Mouse (Mus musculus) liver, postnatal 0 days (tissue): ENCODE data around the gene Fkbp15. TPM values are rescaled to one million over a fixed set of nuclear protein-coding genes. Genes with fewer than 3 reads are reported as not detected.
A peak's percentile ranks its signal among the peaks of the same experiment; 100 is the strongest.

Experiments used
- ATAC-seq: fragments of 200-750 bp; cut with Nextera tagmentation; 2 replicates; pipeline ENCODE4 v1.8.0; 2017; ENCODE audit warnings: mild to moderate bottlenecking, moderate library complexity
- DNase-seq: peaks from one replicate; pipeline ENCODE4 v3.0.0-alpha.2; 2016
- H3K27ac ChIP-seq: fragments of 300-500 bp; sonication (generic); 2 replicates; pipeline ENCODE4 v1.5.1; 2014; ENCODE audit warnings: antibody characterized with exemption, moderate library complexity, mild to moderate bottlenecking, low read depth
- H3K27me3 ChIP-seq: fragments of 300-500 bp; sonication (generic); 2 replicates; pipeline ENCODE4 v1.6.1; 2014; ENCODE audit warnings: low read length, control low read depth, mixed read lengths; ENCODE audit not compliant: insufficient read depth
- H3K36me3 ChIP-seq: fragments of 300-500 bp; sonication (generic); replicated peaks from 2 replicates; pipeline ENCODE4 v1.6.1; 2014; ENCODE audit warnings: mild to moderate bottlenecking, control low read depth, low read length, moderate library complexity, mixed read lengths; ENCODE audit not compliant: insufficient read depth
- H3K4me1 ChIP-seq: fragments of 300-500 bp; sonication (generic); 2 replicates; pipeline ENCODE4 v1.6.1; 2014; ENCODE audit warnings: antibody characterized with exemption, mild to moderate bottlenecking, control low read depth; ENCODE audit not compliant: insufficient read depth
- H3K4me2 ChIP-seq: fragments of 300-500 bp; sonication (generic); 2 replicates; pipeline ENCODE4 v1.6.1; 2014; ENCODE audit warnings: low read depth, mild to moderate bottlenecking, low read length, moderate library complexity, mixed read lengths
- H3K4me3 ChIP-seq: fragments of 300-500 bp; sonication (generic); 2 replicates; pipeline ENCODE4 v1.5.1; 2014; ENCODE audit warnings: low read depth, low read length
- H3K9ac ChIP-seq: fragments of 300-500 bp; sonication (generic); replicated peaks from 2 replicates; pipeline ENCODE4 v1.6.1; 2014; ENCODE audit warnings: mild to moderate bottlenecking, moderate library complexity
- H3K9me3 ChIP-seq: fragments of 300-500 bp; sonication (generic); 2 replicates; pipeline ENCODE4 v1.6.1; 2016; ENCODE audit warnings: mild to moderate bottlenecking, control low read depth, low read length, mixed read lengths
- CTCF ChIP-seq: sonication (generic); IDR thresholded peaks from 2 replicates; pipeline ENCODE4 v1.5.1; 2016; ENCODE audit warnings: antibody characterized with exemption, low read depth
- EP300 ChIP-seq: IDR thresholded peaks from 2 replicates; pipeline ENCODE4 v1.6.1; 2016; ENCODE audit warnings: antibody characterized with exemption, low read depth, mild to moderate bottlenecking
- WGBS: fragments of 180-500 bp; shearing (Covaris S2); extraction: QIAGEN DNeasy Blood & Tissue Kit; methylation state at CpG from one replicate; pipeline ENCODE4 v1.1.7; 2014; ENCODE audit not compliant: insufficient replicate concordance; 5-methylcytosine and 5-hydroxymethylcytosine counted together
- polyA plus RNA-seq: library from polyadenylated mRNA; unstranded; fragments of >200 nt; fragmentation: Nextera tagmentation; extraction: Ambion mirVana; gene quantifications from 2 replicates; pipeline ENCODE4 v1.2.1, GENCODE M21; 2015

Fkbp15 gene
- polyA plus RNA-seq: 11.7 and 13.3 TPM in 2 replicates

GRCm38 (mm10) chr4:62360088-62360804, at the start of gene Fkbp15, which contains the start of gene Slc31a1:
TSS of gene Fkbp15 (minus strand) at chr4:62360548.
TSS of gene Slc31a1 (plus strand) at chr4:62360727.
- H3K4me1 ChIP-seq: peaks cover 29% of the 10 kb centered on the region
- DNase-seq (peak; percentile 99), ATAC-seq (peak; percentile 100)
- H3K9ac ChIP-seq: peak within 1 kb of the TSS; percentile 79
- no peaks in the 10 kb centered on the region for H3K9me3 ChIP-seq
- H3K4me3 ChIP-seq: peak within 1 kb of the TSS; percentile 76
- no peak for TF ChIP-seq CTCF
- TF ChIP-seq EP300: 0 out of 2 replicates have a peak, but pooled peaks have one; percentile 50
- WGBS: 0% methylated on average over 51 of the region's 51 CpGs
- H3K27me3 ChIP-seq: no peaks in the 10 kb centered on the region
- H3K27ac ChIP-seq: peak within 1 kb of the TSS; percentile 89
- H3K36me3 ChIP-seq: peaks cover 4% of the 10 kb centered on the region; the same call in 1 of the 2 replicates
- peak within 1 kb of the TSS; percentile 88 for H3K4me2 ChIP-seq

- Histone ChIP-seq H3K27me3 (no peaks in the 10 kb centered on the region), H3K9me3 (no peaks in the 10 kb centered on the region), H3K9ac (peak overlapping the region; percentile 80), H3K27ac (peak overlapping the region; percentile 91), H3K4me1 (peaks cover 9% of the 10 kb centered on the region), H3K4me2 (peak overlapping the region; percentile 87), H3K36me3 (peaks cover 24% of the 10 kb centered on the region), H3K4me3 (peak overlapping the region; percentile 72)
- WGBS: 22% methylated on average over 6 of the region's 6 CpGs
- ATAC-seq: no peak
- TF ChIP-seq EP300: no peak
- TF ChIP-seq CTCF: no peak
- DNase-seq: no peak
Measured at GRCm38 (mm10) chr4:62409615-62410014, 49.3 kb upstream of the Fkbp15 start.

GRCm38 (mm10) chr4:62408601-62409282, 48.4 kb upstream of the Fkbp15 start, which contains the start of the genes Cdc26 and Prpf4:
TSS of gene Cdc26 (minus strand) at chr4:62408642.
TSS of gene Prpf4 (plus strand) at chr4:62408797.
- Histone ChIP-seq H3K9me3 (no peaks in the 10 kb centered on the region), H3K4me1 (peaks cover 9% of the 10 kb centered on the region), H3K27ac (peak within 1 kb of the TSS; percentile 91), H3K36me3 (peaks cover 20% of the 10 kb centered on the region), H3K4me2 (peak within 1 kb of the TSS; percentile 87), H3K27me3 (no peaks in the 10 kb centered on the region), H3K4me3 (peak within 1 kb of the TSS; percentile 72), H3K9ac (peak within 1 kb of the TSS; percentile 86)
- DNase-seq: peak; percentile 98
- peak; percentile 100 for ATAC-seq
- under 1% methylated on average over 39 of the region's 39 CpGs for WGBS
- TF ChIP-seq CTCF (no peak), EP300 (peak; percentile 21; the same call in 1 of the 2 replicates)

- TF ChIP-seq EP300 (peak; percentile 35; the same call in 1 of the 2 replicates), CTCF (peak; percentile 76)
- Histone ChIP-seq H3K36me3 (peaks cover 15% of the 10 kb centered on the region), H3K27me3 (no peaks in the 10 kb centered on the region), H3K9me3 (no peaks in the 10 kb centered on the region), H3K4me1 (peaks cover 9% of the 10 kb centered on the region), H3K4me3 (peak overlapping the region; percentile 72), H3K4me2 (peak overlapping the region; percentile 72), H3K27ac (peak overlapping the region; percentile 88), H3K9ac (peak overlapping the region; percentile 86)
- WGBS: under 1% methylated on average over 35 of the region's 35 CpGs
- DNase-seq: peak; percentile 67
- peak; percentile 35 for ATAC-seq
Measured at GRCm38 (mm10) chr4:62407730-62408582, 47.6 kb upstream of the Fkbp15 start.

- TF ChIP-seq EP300: no peak
- TF ChIP-seq CTCF: no peak
- Histone ChIP-seq H3K36me3 (peaks cover 20% of the 10 kb centered on the region), H3K27me3 (no peaks in the 10 kb centered on the region), H3K9ac (no peak overlapping the region), H3K4me3 (no peak overlapping the region), H3K4me1 (peaks cover 9% of the 10 kb centered on the region), H3K27ac (no peak overlapping the region), H3K4me2 (no peak overlapping the region), H3K9me3 (no peaks in the 10 kb centered on the region)
- DNase-seq: no peak
- WGBS: 90% methylated on average over 4 of the region's 4 CpGs
- ATAC-seq: no peak
Measured at GRCm38 (mm10) chr4:62406133-62406532, 45.8 kb upstream of the Fkbp15 start.
